Mouse (Mus musculus) gastrocnemius, postnatal 14 days (tissue): Measurements from ENCODE around the gene Tsnax. TPM values are rescaled to one million over a fixed set of nuclear protein-coding genes. Genes with fewer than 3 reads are reported as not detected.

ENCODE experiments used
- DNase-seq: peaks from one replicate; pipeline ENCODE4 v3.0.0; 2021; ENCODE audit warnings: mixed read lengths
- intact Hi-C: fragments of 180-260 bp; cut with DNase I; formaldehyde crosslinking; loops from one replicate; pipeline ENCODE4 v1.15.1; 2025; ENCODE audit warnings: low total_unique reads
- long read RNA-seq, 2 experiments: library from polyadenylated mRNA; stranded (forward); transcript quantifications; one replicate each; pipeline ENCODE4 v2.0.0; 2021
- total RNA-seq, 2 experiments: library from RNA; stranded (reverse); gene quantifications; 2 replicates each; pipeline ENCODE4 v1.2.3; 2021

Gene Tsnax
- 10 to 100 TPM; 64.3 to 67.1 TPM for total RNA-seq
- long read RNA-seq, experiment 1, transcript Tsnax-201 (6 exons, 2,391 nt): major isoform, 168 of 191 reads
- long read RNA-seq, experiment 1, partial matches to known transcripts: 16 of 191 reads
- long read RNA-seq, experiment 1, other reads (novel, unspliced or antisense): 7 of 191 reads
- long read RNA-seq, experiment 2, transcript Tsnax-201 (6 exons, 2,391 nt): major isoform, 203 of 214 reads
- long read RNA-seq, experiment 2, partial matches to known transcripts: 3 of 214 reads
- long read RNA-seq, experiment 2, other reads (novel, unspliced or antisense): 7 of 214 reads

- DNase-seq: peak; percentile 95
- intact Hi-C loops: loop anchor here (5.0 kb wide), 1 partner anchor 61 kb away; no protein-coding TSS in a partner anchor
These were observed at the start of gene Tsnax for GRCm38 (mm10) chr8:125012695-125013627. Gene Tsnax, plus strand, starts transcription at chr8:125012997.

- DNase-seq: no peak
- intact Hi-C loops: no loop called here
These were observed 49.6 kb upstream of the Tsnax start for GRCm38 (mm10) chr8:124963246-124963645.

GRCm38 (mm10) chr8:124964966-124965365 is 47.8 kb upstream of the Tsnax start:
- intact Hi-C loops: no loop called here
- no peak for DNase-seq

GRCm38 (mm10) chr8:124970312-124970933 is 42.4 kb upstream of the Tsnax start:
- intact Hi-C loops: no loop called here
- DNase-seq: no peak

GRCm38 (mm10) chr8:124973221-124973620 is 39.6 kb upstream of the Tsnax start:
- intact Hi-C loops: no loop called here
- no peak for DNase-seq

GRCm38 (mm10) chr8:124974254-124974653 is 38.5 kb upstream of the Tsnax start:
- intact Hi-C loops: no loop called here
- no peak for DNase-seq

GRCm38 (mm10) chr8:124976211-124976610 is 36.6 kb upstream of the Tsnax start:
- no peak for DNase-seq
- intact Hi-C loops: no loop called here

- intact Hi-C loops: no loop called here
- no peak for DNase-seq
These were observed 34.8 kb upstream of the Tsnax start for GRCm38 (mm10) chr8:124978026-124978425.

- intact Hi-C loops: no loop called here
- DNase-seq: no peak
These were observed 32.8 kb upstream of the Tsnax start for GRCm38 (mm10) chr8:124980036-124980435.

- intact Hi-C loops: no loop called here
- no peak for DNase-seq
These were observed 32.0 kb upstream of the Tsnax start for GRCm38 (mm10) chr8:124980828-124981227.

- no peak for DNase-seq
- intact Hi-C loops: no loop called here
These were observed 21.7 kb upstream of the Tsnax start for GRCm38 (mm10) chr8:124990923-124991667.

GRCm38 (mm10) chr8:124991668-124991926 is 21.2 kb upstream of the Tsnax start:
- DNase-seq: no peak
- intact Hi-C loops: no loop called here

- no peak for DNase-seq
- intact Hi-C loops: no loop called here
These were observed 17.0 kb upstream of the Tsnax start for GRCm38 (mm10) chr8:124995776-124996175.

- no peak for DNase-seq
- intact Hi-C loops: no loop called here
These were observed 11.3 kb downstream of the Tsnax start for GRCm38 (mm10) chr8:125024085-125024484.

GRCm38 (mm10) chr8:125027211-125027610 is 14.4 kb downstream of the Tsnax start:
- intact Hi-C loops: no loop called here
- DNase-seq: no peak

GRCm38 (mm10) chr8:125028841-125029240 is 16.0 kb downstream of the Tsnax start:
- intact Hi-C loops: no loop called here
- no peak for DNase-seq

GRCm38 (mm10) chr8:125031276-125031675 is 18.5 kb downstream of the Tsnax start:
- intact Hi-C loops: no loop called here
- DNase-seq: no peak

- intact Hi-C loops: no loop called here
- peak; percentile 79 for DNase-seq
These were observed 21.9 kb downstream of the Tsnax start for GRCm38 (mm10) chr8:125034669-125035068.

GRCm38 (mm10) chr8:125037081-125037480 is 24.3 kb downstream of the Tsnax start:
- DNase-seq: no peak
- intact Hi-C loops: no loop called here

GRCm38 (mm10) chr8:125038731-125039130 is 25.9 kb downstream of the Tsnax start:
- peak; percentile 15 for DNase-seq
- intact Hi-C loops: no loop called here
